Mouse (Mus musculus): ENCODE data around the gene Ppa2. TPM values are rescaled to one million over a fixed set of nuclear protein-coding genes. Genes with fewer than 3 reads are reported as not detected.

Ppa2 gene
- 10 to 100 TPM; 48.5 to 50.2 TPM for total RNA-seq (2021)
- long read RNA-seq, experiment 1, transcript Ppa2-201 (12 exons, 1,226 nt) = major isoform, 71 of 89 reads
- long read RNA-seq, experiment 1, partial matches to known transcripts = 5 of 89 reads
- long read RNA-seq, experiment 1, other reads (novel, unspliced or antisense) = 12 of 89 reads
- long read RNA-seq, experiment 2, transcript Ppa2-201 (12 exons, 1,226 nt) = major isoform, 62 of 74 reads
- long read RNA-seq, experiment 2, partial matches to known transcripts = 1 of 74 reads
- long read RNA-seq, experiment 2, other reads (novel, unspliced or antisense) = 9 of 74 reads

DNA sequence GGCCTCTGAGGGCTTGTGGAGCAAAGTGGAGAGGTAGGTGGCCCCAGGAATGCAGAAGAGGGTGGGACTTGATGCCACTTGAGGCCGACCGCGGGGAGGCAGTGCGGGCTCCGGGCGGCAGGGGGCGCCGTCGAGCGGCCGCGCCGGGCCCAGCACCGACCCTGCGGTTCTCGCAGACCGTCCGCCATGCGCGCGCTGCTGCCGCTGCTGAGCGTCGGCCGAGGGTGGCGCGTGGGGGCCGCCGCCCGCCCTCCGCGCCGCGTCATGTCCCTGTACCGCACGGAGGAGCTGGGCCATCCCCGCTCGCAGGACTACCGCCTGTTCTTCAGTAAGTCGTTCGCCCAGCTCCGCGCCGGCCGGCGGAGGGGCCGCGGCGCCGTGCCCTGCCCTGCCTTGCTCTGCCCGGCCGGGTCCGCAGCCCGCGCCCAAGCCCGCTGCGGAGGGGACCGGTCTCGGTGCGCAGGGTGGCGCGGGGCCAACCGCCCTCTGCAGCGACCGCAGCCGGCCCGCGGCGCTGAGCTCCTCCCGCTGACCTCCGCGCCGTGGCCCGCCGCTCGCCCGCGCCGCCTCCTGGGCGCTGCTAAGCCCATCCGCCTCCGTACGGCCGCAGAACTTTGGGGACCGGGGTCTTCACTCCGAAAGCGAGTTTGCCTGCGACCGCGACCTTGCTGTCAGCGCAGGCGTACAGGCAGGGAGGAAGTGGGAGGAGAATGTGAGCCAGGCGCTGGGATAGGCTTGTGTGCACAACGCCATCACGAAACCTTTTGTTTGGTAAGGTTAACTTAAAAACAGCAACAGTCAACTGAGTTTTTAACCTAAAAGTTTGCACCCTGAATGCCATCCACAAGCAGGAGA lies at the start of gene Ppa2:
Gene Ppa2, plus strand, starts transcription at position 157 of the 855 bp plus-strand sequence.
- DNase-seq = peak; percentile 79

DNA sequence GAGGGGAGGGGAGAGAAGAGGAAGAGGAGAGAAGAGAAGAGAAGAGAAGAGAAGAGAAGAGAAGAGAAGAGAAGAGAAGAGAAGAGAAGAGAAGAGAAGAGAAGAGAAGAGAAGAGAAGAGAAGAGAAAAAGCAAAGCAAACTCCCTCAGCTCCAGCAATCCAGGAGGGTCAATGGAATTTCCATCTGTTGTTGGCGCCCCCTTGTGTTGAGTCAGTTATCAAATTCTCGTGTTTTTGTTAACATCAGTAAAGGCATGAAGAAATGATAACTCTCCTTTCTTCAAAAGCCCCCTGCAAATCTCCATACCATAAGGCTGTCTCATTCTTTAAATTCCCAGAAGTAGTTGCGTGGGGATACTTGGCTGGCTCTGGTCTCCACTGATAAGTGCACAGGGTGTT lies 38.0 kb upstream of the Ppa2 start:
- no peak for DNase-seq

DNA sequence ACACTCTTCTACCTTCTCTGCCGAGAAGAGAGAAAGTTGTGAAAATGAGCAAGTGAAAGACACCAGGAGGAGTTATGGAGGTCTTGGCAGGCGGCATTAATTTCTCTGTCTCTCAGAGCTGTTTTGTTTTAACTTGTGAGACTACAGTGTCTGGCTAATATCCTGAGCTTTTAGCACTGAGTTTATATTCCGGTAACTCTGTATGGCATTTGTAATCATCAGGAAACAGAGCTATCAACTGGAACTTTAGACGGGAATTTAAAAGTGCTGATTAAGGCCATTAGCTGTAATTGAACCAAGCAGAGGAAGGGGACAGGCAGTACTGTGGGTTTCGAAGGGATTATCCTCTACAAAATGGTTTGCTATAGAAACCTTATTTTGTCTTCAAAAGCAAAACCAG lies 25.3 kb upstream of the Ppa2 start:
- DNase-seq = no peak

DNA sequence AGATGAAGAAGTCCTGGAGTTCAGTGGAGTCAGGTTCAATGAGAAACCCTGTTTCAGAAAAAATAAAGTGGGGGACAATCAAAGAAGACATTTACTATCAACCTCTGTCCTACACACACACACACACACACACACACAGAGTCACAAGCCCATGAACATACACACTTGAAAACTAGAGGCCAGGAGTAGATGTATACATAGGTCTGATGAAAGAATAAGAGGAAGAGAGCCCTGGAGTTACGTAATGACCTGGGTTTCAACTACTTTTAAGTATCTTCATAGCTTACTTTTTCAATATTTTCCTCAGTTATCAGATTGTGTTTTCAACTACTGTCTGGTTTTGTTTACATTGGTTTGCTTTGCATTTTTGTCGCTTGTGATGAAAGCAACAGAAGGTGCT lies 21.1 kb upstream of the Ppa2 start:
- DNase-seq = no peak

DNA sequence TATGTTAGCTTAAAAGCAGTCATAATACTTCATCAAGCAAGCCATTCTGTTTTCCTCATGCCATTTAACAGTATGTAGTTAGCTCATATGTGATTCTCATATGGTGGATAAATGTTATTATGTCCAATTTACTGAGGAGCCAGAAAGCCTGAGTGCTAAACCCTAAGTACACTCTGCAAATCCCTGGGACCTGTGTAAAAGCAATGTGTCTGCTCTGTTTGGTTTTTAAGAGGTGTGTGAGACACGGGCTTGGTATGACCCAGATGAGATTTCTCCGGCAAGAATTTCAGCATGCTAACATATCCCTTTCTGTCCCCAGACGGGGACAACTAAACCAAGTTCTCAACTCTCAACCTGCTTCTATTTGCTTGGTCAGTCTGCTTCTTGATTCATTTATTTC lies 5.6 kb upstream of the Ppa2 start:
- no peak for DNase-seq

DNA sequence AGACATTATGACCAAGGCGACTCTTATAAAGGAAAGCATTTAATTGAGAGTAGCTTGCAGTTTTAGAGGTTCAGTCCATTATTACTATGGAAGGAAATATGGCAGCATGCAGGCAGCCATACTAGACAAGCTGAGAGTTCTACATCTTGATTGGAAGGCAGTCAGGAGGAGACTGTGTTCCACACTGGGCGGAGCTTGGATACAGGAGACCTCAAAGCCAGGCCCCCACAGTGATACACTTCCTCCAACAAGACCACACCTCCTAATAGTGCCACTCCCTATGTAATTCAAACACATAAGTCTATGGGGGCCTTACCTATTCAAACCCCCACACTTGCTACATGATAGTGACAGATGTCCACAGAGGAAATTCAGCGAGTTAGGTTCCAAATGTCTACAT lies 1.5 kb upstream of the Ppa2 start:
- no peak for DNase-seq

DNA sequence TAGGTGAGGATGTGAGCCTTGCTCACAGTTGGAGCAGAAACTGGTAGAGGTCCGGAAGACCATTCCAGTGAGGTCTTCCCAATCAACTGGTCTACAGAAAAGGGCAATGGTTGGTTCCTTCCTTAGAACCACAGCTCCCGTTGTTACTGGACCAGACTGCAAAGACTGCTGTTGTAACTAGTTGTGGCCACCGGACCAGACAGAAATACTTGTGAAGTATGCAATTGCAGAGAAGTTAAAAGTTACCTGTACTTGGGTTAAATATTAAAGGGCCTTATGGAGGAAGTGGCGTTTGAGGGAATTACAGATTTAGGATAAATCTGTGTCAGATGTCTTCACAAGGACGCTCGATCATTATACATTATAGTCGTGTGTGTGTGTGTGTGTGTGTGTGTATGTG lies 551 bp upstream of the Ppa2 start:
- no peak for DNase-seq

DNA sequence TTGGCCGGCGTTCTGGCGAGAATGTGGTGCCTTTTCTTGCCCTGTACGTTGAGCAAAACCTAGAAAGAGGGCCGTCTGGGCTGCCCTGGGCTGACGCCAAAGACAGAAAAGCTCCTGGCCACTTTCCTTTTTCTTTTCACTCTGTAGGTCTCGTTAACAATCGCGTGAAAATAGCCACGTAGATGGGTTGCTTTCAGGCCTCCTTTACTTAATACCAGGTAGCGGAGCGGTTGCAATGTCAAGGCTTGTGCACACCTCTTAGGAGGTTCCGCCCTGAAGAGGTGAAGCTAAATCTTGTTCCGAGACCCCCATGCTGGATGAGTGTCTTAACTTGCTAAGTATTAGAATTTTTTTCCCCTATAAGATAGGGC lies 884 bp downstream of the Ppa2 start:
- no peak for DNase-seq

DNA sequence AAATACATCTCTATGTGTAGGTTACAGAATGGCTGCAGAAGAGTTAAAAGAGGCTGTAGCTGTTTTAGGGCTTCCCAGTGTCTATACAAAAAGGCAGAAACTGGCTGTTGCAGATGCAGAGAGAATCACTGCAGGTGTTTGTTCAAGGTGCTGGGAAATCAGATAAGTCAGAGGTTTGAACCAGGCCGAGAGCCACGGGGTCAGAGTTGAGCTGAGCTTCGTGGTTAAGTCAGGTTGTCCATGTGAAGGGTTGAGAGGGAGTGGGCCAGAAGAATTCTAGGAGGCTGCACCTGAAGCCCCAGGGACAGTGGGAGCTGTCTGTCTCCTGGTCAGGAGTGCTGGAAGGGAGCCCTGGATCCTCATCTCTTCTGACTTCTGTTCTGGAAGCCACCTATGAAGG lies 2.4 kb downstream of the Ppa2 start:
- no peak for DNase-seq

DNA sequence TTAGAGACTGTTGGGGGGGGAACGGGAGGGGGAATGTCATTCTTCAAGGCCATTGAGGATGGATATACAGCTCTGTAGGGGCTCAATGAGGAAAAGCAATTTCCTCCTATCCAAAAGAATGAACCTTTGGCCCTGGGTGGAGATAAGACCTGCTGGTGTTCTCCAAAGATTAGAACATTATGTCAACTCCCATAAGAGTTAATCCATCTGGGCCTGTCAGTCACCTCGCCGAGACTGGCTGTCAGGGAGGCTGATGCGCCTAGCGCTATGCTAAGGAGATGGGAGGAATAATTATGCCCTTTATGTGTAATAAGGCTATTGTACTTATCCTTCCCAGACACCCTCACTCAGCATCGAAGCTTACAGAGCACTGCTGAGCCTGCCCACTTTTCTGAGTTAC lies 2.9 kb downstream of the Ppa2 start:
- DNase-seq = no peak

DNA sequence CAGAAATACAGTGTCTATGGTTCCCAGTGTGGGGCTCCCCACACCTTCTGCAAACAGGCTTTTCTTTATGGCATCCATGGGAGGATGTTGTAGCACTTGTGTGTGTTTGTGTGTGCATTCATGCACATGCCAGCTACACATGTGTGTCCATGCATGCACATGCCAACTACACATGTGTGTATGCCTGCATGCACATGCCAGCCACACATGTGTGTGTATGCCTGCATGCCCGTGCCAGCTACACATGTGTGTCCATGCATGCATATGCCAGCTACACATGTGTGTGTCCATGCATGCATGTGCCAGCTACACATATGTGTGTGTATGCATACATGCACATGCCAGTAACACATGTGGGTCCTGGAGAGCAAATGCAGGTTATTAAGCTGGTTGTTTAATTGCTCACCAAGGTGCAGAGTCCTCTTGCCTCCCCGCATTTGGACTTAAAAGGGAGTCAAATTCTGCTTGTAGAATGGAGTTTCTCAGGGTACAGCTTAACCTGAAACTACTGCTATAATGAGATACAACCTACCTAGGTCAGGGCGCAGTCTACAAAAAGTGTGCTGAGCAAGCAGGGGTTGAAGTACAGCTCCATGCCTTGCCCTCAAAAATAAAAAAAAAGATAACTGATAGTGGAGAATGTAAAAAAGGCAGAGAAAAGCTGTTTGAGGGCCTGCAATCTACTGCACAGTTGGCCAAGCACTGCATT lies 3.7 kb downstream of the Ppa2 start:
- no peak for DNase-seq

DNA sequence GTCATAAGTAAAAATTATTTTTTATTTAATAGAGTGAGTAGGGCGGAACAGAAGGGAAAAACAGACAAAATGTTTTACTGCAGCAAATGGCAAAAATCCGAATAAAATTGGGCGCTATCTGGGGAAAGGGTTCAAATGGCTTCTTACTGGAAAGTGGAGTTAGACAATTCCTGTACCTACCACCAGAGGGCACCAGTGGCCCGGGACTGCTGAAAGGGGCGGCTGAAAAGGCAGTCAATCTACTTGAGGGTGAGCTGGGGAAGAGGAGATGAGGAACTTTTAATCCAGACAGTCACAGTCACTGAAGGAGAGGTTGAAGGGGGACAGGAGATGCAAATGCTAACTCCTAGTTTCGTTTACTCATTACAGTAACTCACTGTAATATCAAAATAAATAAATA lies 4.6 kb downstream of the Ppa2 start:
- DNase-seq = peak; percentile 37

DNA sequence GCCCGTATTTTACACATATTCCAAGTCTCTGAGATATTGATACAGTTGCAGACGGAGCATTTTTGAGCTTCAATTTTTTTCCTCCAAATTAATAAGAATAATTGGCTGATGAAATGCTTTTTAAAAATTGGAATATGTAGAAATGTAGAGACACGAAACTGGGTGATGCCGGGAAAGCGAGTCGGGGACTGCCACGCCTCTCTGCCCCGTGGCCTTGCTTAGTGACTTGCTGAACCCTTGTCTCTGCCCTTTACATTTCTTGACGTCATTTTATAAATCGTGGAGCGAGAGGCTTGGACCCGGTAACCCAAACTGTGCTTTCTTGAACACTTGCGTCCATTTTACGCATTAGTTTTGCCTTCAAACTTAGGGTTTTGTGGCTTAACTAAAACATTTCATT lies 5.1 kb downstream of the Ppa2 start:
- DNase-seq = no peak

DNA sequence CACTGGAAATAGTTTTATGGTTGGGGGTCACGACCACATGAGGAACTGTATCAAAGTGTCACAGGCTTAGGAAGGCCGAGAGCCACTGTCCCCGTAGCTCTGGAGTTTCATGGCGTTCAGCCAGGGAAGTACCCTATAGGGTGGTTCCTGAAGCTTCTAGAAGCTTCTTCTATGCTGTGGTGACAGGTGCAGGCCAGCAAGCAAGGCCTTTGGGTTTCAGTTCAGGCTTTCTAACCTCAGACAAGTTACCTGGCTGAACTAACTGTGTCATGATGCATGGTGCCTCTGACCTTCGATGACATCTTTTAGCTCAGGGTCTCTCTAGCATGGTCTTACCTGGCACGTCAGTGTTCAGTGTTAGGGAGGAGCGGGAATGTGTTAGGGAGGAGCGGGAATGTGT lies 5.7 kb downstream of the Ppa2 start:
- no peak for DNase-seq

DNA sequence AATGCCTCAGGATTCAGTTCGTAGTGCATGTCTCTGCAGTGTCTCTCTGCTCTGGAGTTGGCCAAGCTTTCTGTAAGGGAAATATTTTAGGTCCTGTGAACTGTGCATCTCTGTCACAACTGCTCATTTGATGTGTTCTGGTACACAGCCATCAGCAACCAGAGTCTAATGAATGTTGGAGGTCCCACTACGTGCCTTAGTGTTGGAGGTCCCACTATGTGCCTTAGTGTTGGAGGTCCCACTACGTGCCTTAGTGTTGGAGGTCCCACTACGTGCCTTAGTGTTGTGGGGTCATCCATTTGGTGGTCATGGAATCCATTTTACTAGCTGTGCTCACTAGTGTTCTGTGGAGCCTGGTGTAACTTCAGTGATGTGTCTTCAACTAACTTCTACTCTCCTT lies 7.9 kb downstream of the Ppa2 start:
- no peak for DNase-seq

DNA sequence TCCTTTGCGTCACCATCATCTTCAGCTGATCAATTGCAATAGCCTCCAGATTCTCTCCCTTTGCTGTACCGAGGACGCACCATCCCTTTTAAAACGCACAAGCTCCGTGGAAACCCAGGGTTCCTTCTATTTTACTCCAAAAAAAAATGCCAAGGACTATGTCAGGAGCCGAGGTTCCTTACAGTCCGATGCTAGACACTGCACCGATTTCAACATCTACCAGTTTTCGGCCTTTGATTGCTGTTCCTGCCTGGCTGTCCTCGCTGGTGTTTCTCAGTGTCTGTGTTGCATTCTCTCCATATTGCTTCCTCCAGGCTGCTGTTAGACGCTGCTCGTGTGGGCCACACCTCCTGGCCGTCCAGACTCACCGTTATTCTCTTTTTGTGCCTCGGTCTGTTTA lies 8.7 kb downstream of the Ppa2 start:
- DNase-seq = no peak

DNA sequence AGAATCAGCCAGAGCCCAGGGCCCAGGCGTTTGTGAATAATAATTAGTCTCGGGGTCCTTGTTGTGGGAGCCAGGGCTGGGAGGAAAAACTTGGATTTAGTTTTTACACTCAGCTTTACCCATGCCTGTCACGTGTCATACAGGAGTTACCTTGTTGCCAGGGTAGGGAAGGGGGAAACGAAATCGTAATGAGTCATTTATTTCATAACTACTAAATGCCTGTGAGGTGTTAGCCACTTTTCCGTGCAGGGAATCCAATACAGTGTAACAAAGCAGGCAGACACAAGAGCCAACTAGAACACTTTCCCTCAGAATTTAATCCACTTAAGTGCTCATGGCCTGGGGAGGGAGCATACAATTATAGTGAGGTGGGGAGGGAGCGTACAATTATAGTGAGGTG lies 9.9 kb downstream of the Ppa2 start:
- no peak for DNase-seq

DNA sequence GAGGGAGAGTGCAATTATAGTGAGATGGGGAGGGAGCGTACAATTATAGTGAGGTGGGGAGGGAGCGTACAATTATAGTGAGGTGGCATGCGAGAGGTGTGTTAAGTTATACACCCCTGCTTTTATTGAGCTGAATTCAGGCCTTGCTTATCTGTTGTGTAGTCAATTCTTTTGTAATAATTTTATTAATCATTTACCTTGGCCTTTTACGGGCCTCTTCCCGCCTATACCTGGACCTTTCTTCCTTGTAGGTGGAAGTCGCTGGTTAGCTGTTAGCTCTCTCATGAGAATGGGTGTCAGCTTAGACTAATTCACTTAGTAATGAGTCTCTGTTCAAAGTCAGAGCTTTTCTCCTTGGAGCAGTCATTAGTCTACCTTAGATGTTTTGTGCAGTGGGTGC lies 10.4 kb downstream of the Ppa2 start:
- no peak for DNase-seq

DNA sequence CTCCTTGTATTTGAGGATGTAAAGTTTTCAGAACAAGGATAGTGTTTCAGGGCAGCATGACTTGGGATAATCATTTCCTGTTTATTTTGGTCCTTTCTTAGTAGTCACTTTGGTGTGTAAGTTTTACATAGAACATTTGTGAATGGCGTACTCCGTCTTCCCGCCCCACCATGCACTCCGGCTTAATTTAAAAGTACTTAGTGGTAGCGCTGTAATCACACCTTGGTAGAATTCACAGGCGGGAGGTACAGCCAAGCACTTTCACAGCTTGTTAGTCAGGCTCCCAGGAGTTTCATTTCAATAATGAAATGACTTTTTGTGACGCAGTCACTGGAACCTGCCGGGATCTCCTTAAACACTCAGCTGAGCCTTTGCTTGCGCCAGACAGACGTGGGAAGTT lies 12.0 kb downstream of the Ppa2 start:
- DNase-seq = no peak

DNA sequence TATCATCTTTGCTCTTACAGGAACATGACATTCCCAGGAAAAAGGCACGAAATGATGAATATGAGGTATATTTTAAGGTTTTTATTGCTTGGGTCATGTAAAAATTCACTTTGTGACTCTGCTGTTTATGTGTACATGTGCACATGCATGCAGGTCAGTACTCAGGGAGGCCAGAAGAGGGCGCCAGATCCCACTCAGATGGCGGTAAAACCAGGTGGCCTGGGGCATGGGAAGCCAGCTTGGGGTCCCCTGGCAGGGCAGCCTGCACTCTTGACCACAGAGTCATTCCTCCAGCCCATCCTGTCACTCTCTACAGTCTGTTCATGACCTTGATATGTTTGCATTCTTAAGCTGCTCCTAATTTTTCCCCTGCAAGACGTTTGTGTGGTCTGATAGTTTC lies 12.6 kb downstream of the Ppa2 start:
- no peak for DNase-seq

DNA sequence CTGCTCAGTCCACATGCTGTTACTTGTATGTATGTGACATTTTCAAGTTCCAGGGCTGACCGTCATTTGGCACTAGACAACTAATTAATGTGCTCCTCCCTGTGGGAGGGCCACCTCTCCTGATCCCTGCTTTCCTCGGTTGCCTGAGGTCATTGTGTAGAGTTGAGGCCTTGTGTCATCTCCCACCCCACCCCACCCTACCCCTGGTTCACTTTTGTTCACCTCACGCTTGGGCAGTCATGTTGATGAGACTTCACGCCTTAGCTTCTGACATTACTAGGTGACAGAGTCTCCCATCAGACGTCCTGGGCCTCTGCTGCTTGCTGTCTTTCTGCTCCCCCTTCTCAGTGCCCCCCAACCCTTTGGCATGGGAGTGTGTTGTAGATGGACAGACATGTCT lies 15.2 kb downstream of the Ppa2 start:
- DNase-seq = no peak

DNA sequence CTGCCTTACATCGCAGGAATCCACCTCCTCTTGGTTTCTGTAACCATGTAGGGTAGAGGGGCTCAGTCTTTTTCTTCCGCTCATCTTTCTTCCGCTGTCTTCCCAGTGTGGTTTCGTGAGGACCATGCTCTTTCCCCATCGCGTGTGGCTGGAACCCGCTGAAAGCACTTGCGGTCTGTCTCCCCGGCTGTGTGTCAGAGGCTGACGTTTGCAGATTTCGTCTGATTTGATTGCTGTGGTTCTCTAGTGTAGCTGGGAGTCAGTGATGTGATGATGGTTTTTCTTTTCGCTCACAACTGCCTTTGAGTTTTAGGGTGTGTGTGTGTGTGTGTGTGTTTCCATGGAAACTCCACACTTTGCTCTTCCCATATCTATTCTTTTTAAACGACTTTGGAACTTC lies 18.6 kb downstream of the Ppa2 start:
- no peak for DNase-seq

DNA sequence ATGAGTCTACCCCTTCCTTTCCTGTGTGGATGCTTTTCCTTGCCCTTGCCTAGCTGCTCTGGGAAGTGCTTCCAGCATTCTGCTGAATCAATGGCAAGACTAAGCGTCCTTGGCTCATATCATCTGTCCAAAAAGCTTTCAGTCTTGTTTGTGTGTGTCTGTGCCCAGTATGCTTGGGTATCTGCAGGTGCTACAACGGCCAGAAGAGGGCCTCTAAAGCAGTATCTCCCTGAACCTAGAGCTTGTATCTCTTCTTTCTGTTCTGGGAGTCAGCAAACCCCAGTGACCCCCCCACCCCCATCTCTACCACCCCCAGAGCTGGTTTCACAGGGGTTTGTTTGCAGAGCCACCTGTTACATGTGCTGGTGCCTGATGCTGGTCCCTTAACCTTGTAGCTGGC lies 19.5 kb downstream of the Ppa2 start:
- no peak for DNase-seq
